Mouse (Mus musculus) liver, embryonic 13.5 days (tissue): ENCODE measurements around the gene Sln. TPM values are rescaled to one million over a fixed set of nuclear protein-coding genes. Genes with fewer than 3 reads are reported as not detected.

Source experiments
- polyA plus RNA-seq: library from polyadenylated mRNA; unstranded; fragments of >200 nt; fragmentation: Nextera tagmentation; extraction: Ambion mirVana; gene quantifications from 2 replicates; pipeline ENCODE4 v1.2.1, GENCODE M21; 2015

Sln gene
- polyA plus RNA-seq, 1 experiment from 2014 or later: 1.4 TPM

Other genes starting within 250 kb of the Sln start
- gene Acat1, start 239.8 kb upstream of the Sln start, polyA plus RNA-seq: 58.2 and 71.8 TPM in 2 replicates
- gene Cul5, start 180.2 kb upstream of the Sln start, polyA plus RNA-seq: 14.6 and 15.4 TPM in 2 replicates
- gene Rab39, start 143.9 kb upstream of the Sln start, polyA plus RNA-seq: 0.44 and 0.70 TPM in 2 replicates
- gene Slc35f2, start 78.6 kb upstream of the Sln start, polyA plus RNA-seq: 0.30 and 0.35 TPM in 2 replicates
- 0.07 TPM in 1 of 2 replicates, not detected in the other for gene Elmod1, start 125.1 kb downstream of the Sln start, polyA plus RNA-seq
- 0.14 and 0.16 TPM in 2 replicates for gene Tnfaip8l3, start 218.2 kb downstream of the Sln start, polyA plus RNA-seq